Mouse (Mus musculus) bone marrow macrophage, adult 2 months (primary cell): ENCODE measurements around the gene Gfm1.

Source experiments
- CTCF ChIP-seq: IDR thresholded peaks from 2 replicates; pipeline ENCODE4 v1.5.1; 2012; ENCODE audit warnings: low read depth, mild to moderate bottlenecking, low read length, moderate library complexity
- POLR2A ChIP-seq: IDR thresholded peaks from 2 replicates; pipeline ENCODE4 v1.6.1; 2012; ENCODE audit warnings: mild to moderate bottlenecking, low read depth, low read length, borderline replicate concordance

- no peak for TF ChIP-seq CTCF
- no peak for TF ChIP-seq POLR2A
Observed at GRCm38 (mm10) chr3:67482400-67482799, 52.5 kb downstream of the Gfm1 start.
